Mouse (Mus musculus) ES-E14 (cell line): ENCODE results near the gene Tmem165. TPM values are rescaled to one million over a fixed set of nuclear protein-coding genes. Genes with fewer than 3 reads are reported as not detected.

Experiments used
- DNase-seq: peaks from one replicate; pipeline ENCODE4 v3.0.0-alpha.2; 2013; ENCODE audit warnings: low read depth, low spot score
- H3K27ac ChIP-seq: 2 replicates; pipeline ENCODE4 v1.5.1; 2012; ENCODE audit warnings: low read depth, mild to moderate bottlenecking, low read length, moderate library complexity, mixed read lengths; ENCODE audit not compliant: poor library complexity, insufficient read depth, severe bottlenecking
- H3K36me3 ChIP-seq: 2 replicates; pipeline ENCODE4 v1.6.1; 2012; ENCODE audit warnings: mild to moderate bottlenecking, low read length, moderate library complexity, mixed read lengths; ENCODE audit not compliant: control insufficient read depth, poor library complexity, insufficient read depth, severe bottlenecking
- H3K4me1 ChIP-seq, 2 experiments: fragments of 150-350 bp in 1 of 2; sonication (generic) in 1 of 2; 2 replicates each; pipeline ENCODE4 v1.6.1; 2012; ENCODE audit warnings: low read length in 2 of 2, mild to moderate bottlenecking in 1 of 2, mixed read lengths in 1 of 2; ENCODE audit not compliant: control insufficient read depth in 2 of 2, insufficient read depth in 2 of 2, poor library complexity in 1 of 2
- H3K4me3 ChIP-seq, 2 experiments: fragments of 150-350 bp in 1 of 2; sonication (generic) in 1 of 2; 2 replicates each; pipeline ENCODE4 v1.5.1; 2012; ENCODE audit warnings: low read length in 2 of 2, low read depth in 1 of 2, mild to moderate bottlenecking in 1 of 2, mixed read lengths in 1 of 2; ENCODE audit not compliant: insufficient read depth in 1 of 2, poor library complexity in 1 of 2, severe bottlenecking in 1 of 2
- H3K9ac ChIP-seq: 2 replicates; pipeline ENCODE4 v1.6.1; 2012; ENCODE audit warnings: low read depth, mild to moderate bottlenecking, low read length, mixed read lengths; ENCODE audit not compliant: poor library complexity, insufficient read depth, severe bottlenecking
- H3K9me3 ChIP-seq: fragments of 150-350 bp; sonication (generic); 2 replicates; pipeline ENCODE4 v1.6.1; 2012; ENCODE audit warnings: low read depth, mild to moderate bottlenecking, low read length; ENCODE audit not compliant: control insufficient read depth, insufficient read depth
- CHD2 ChIP-seq: IDR thresholded peaks from 2 replicates; pipeline ENCODE4 v1.6.1; 2014; ENCODE audit warnings: mild to moderate bottlenecking, low read depth, low read length, inconsistent platforms
- HCFC1 ChIP-seq: IDR thresholded peaks from 2 replicates; pipeline ENCODE4 v1.6.1; 2012; ENCODE audit warnings: low read length, inconsistent platforms, borderline replicate concordance; ENCODE audit not compliant: insufficient read depth
- MAFK ChIP-seq: IDR thresholded peaks from 2 replicates; pipeline ENCODE4 v1.6.1; 2014; ENCODE audit warnings: mild to moderate bottlenecking, low read depth, low read length, inconsistent platforms; ENCODE audit not compliant: insufficient read depth
- ZC3H11A ChIP-seq: IDR thresholded peaks from 2 replicates; pipeline ENCODE4 v1.6.1; 2012; ENCODE audit warnings: low read depth, mild to moderate bottlenecking, inconsistent platforms, low read length, borderline replicate concordance
- ZNF384 ChIP-seq: IDR thresholded peaks from 2 replicates; pipeline ENCODE4 v1.6.1; 2012; ENCODE audit warnings: low read depth, low read length, inconsistent platforms
- in situ Hi-C, 2 experiments: fragments of 600-800 bp; cut with MboI; formaldehyde crosslinking; loops; one replicate each; pipeline ENCODE4 v1.15.1; 2025; ENCODE audit warnings: low sequenced_read_pairs in 2 of 2, inconsistent platforms in 1 of 2; ENCODE audit not compliant: unreplicated experiment in 2 of 2
- total RNA-seq: library from RNA; depleted of rRNA; stranded (reverse); fragments of 300-350 nt; gene quantifications from 2 replicates; pipeline ENCODE4 v1.2.3, GENCODE M21; 2012

Tmem165 gene
- total RNA-seq, 1 experiment = 104 TPM

DNA sequence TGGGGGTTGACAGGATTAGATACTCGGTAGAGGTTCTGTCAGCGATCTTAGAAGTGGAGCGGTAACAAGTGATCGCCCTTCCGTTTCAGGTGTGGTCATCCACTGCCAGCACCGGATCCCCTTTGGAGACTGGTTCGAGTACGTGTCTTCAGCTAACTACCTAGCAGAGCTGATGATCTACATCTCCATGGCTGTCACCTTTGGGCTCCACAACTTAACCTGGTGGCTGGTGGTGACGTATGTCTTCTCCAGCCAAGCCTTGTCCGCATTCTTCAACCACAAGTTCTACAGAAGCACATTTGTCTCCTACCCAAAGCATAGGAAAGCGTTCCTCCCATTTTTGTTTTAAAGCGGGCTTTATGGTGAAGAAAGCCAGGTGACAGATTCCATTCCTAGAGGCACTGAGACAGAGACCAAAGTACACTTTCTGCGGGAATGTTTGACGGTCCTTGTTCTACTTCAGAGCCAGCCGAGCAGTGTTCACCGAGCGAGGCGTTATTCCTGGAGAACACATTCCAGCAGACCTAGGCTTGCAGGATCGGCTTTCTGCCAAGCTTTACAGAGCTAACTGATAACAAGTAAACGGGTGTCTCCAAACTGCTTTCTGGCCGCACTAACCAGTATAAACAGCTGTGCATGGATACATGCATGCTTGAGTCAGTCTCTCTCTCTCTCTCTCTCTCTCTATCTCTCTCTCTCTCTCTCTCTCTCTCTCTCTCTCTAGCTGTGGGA, 29.1 kb upstream of the Tmem165 start:
- H3K9me3 ChIP-seq = no peaks in the 10 kb centered on the region
- TF ChIP-seq CHD2 (no peak), ZNF384 (no peak), ZC3H11A (no peak), HCFC1 (no peak), MAFK (no peak)
- in situ Hi-C loops = no loop called here
- no peak overlapping the region for H3K27ac ChIP-seq
- no peak overlapping the region for H3K9ac ChIP-seq
- no peak for DNase-seq
- no peaks in the 10 kb centered on the region for H3K4me1 ChIP-seq
- H3K4me3 ChIP-seq = no peak overlapping the region
- peaks cover 8% of the 10 kb centered on the region; the same call in 1 of the 2 replicates for H3K36me3 ChIP-seq

DNA sequence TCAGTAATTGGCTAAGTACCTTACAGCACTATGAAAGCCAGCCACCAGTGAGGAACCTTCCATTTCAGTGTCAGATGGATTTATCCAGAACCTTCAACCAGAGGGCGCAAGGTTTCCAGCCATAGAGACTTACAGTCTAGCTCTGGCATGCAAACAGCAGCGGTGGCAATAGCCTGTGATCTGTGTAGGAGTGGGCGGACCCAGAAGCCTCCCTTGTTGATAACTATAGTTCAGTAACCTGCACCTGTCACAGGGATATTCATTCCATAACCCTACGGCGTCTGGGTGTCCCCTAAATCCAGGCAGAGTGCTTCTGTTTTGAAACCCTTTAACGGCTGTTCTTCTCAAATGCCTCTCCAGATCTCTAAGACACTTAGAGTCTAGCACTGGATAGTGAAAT, 24.1 kb upstream of the Tmem165 start:
- TF ChIP-seq HCFC1 = no peak
- TF ChIP-seq ZNF384 = no peak
- no peak for TF ChIP-seq MAFK
- no peak for TF ChIP-seq CHD2
- TF ChIP-seq ZC3H11A = no peak
- H3K9me3 ChIP-seq = no peaks in the 10 kb centered on the region
- no peak overlapping the region for H3K4me3 ChIP-seq
- H3K27ac ChIP-seq = no peak overlapping the region
- H3K36me3 ChIP-seq = peaks cover under 1% of the 10 kb centered on the region; the same call in 1 of the 2 replicates
- no peak overlapping the region for H3K9ac ChIP-seq
- DNase-seq = no peak
- H3K4me1 ChIP-seq = no peaks in the 10 kb centered on the region
- in situ Hi-C loops = no loop called here

DNA sequence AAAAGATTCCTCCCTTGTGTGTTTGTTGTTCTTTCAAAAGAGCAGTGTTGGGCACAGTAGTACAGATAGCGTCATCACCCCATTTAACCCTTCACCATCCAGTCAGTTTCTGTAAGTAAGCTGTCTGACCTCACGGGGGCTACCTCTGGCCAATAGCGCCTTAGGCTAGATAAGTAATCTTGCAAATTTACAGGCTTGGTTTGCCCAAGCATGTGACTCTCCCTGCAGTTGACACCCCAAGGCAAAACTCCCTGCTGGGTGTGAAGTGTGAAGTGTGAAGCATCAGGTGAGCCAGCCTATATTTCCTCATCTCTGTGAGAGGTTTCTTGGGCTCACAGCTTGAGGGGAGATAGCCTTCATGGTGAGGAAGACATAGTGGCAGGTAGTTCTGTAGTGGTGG, 23.6 kb upstream of the Tmem165 start:
- DNase-seq = no peak

DNA sequence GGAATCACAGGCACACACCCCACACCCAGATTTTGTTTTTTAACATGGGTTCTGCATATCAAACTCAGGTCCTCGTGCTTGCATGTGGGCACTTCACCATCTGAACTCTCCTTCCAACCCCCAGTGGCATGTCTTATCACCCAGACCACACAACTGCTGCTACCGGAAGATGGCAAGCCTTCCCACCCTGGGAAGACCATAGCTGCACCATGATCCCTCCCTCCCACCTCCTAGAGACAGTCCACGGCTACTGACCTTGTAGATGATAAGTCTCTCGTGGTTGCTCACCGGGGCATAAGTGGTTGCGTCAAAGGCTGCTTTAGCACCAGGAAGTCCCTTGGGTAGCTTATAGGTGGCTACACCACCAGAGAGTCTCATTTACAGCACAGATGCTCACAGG, 22.2 kb upstream of the Tmem165 start:
- Histone ChIP-seq H3K9ac (no peak overlapping the region), H3K36me3 (no peaks in the 10 kb centered on the region), H3K9me3 (no peaks in the 10 kb centered on the region), H3K4me1 (no peaks in the 10 kb centered on the region), H3K4me3 (no peak overlapping the region), H3K27ac (no peak overlapping the region)
- no peak for TF ChIP-seq ZNF384
- TF ChIP-seq ZC3H11A = no peak
- no peak for TF ChIP-seq MAFK
- TF ChIP-seq CHD2 = no peak
- TF ChIP-seq HCFC1 = no peak
- in situ Hi-C loops = no loop called here
- no peak for DNase-seq

More for the DNA sequence above, 23.6 kb upstream of the Tmem165 start:
- Histone ChIP-seq H3K9me3 (no peaks in the 10 kb centered on the region), H3K27ac (no peak overlapping the region), H3K4me3 (no peak overlapping the region), H3K36me3 (no peaks in the 10 kb centered on the region), H3K4me1 (no peaks in the 10 kb centered on the region), H3K9ac (no peak overlapping the region)
- TF ChIP-seq HCFC1 (no peak), CHD2 (no peak), ZNF384 (no peak), ZC3H11A (no peak), MAFK (no peak)
- in situ Hi-C loops = no loop called here
